In the genomic region with DNA sequence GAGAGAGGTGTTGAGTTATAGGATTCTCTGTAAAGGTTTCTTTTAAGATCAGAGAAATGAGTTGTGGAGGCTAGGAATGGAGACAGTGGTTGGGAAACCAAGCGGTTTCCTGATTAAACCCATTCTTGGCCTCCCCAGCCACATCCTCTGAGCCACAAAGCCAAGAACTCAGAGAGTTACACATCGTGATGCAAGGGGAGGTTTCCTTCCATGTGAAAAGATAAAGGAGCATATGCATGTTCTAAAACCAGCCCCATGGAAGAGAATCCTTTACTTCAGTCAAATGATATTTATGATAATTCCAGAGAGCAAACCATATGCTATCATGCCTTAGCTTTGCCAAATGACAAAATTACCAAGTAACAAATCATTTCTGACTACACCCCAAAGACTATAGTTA, we compare ENCODE assay signal across 14 mouse cellular contexts. TPM values are rescaled to one million over a fixed set of nuclear protein-coding genes. Genes with fewer than 3 reads are reported as not detected.
"Had no signal": no experiment of that assay in that cellular context is flagged by ENCODE, and none has a peak within 500 bp of the region (broad histone marks: within the 10 kb centered on the region; RNA-seq: fewer than 3 reads in every experiment).

No protein-coding gene starts in this region.

- H3K36me3 ChIP-seq: kidney, embryonic 15.5 days; limb, embryonic 15.5 days; liver, embryonic 12.5 days; midbrain, embryonic 12.5 days; neural tube, embryonic 13.5 days had no signal

- H3K4me2 ChIP-seq: kidney, embryonic 15.5 days; limb, embryonic 15.5 days; liver, embryonic 12.5 days; lung, embryonic 14.5 days; midbrain, embryonic 12.5 days; neural tube, embryonic 13.5 days had no signal

- H3K4me3 ChIP-seq: kidney, embryonic 15.5 days; limb, embryonic 15.5 days; liver, embryonic 12.5 days; midbrain, embryonic 12.5 days; neural tube, embryonic 13.5 days had no signal

- DNase-seq: kidney, postnatal 14 days; lung, embryonic 14.5 days; lung, postnatal 10 days; lung, postnatal 4 days; spleen, adult 18-20 months; thymus, adult 18-20 months; thymus, postnatal 25 days had no signal

- H3K27ac ChIP-seq: kidney, embryonic 15.5 days; limb, embryonic 15.5 days; liver, embryonic 12.5 days; midbrain, embryonic 12.5 days; neural tube, embryonic 13.5 days had no signal

- H3K9me3 ChIP-seq: kidney, embryonic 15.5 days; limb, embryonic 15.5 days; liver, embryonic 12.5 days; midbrain, embryonic 12.5 days; neural tube, embryonic 13.5 days had no signal

- H3K27me3 ChIP-seq: limb, embryonic 15.5 days had no signal

- H3K9ac ChIP-seq: kidney, embryonic 15.5 days; limb, embryonic 15.5 days; liver, embryonic 12.5 days; lung, embryonic 14.5 days; midbrain, embryonic 12.5 days; neural tube, embryonic 13.5 days had no signal

- ATAC-seq: liver, embryonic 12.5 days; midbrain, embryonic 16.5 days had no signal

RNA-seq across cellular contexts. Expression of gene Cttnbp2, which starts 3.0 kb away (rescaled TPM):
- total RNA-seq: megakaryocyte-erythroid progenitor cell, adult 5-6 weeks had no signal
